11 mouse cellular contexts compared by ENCODE assay signal in the genomic region with DNA sequence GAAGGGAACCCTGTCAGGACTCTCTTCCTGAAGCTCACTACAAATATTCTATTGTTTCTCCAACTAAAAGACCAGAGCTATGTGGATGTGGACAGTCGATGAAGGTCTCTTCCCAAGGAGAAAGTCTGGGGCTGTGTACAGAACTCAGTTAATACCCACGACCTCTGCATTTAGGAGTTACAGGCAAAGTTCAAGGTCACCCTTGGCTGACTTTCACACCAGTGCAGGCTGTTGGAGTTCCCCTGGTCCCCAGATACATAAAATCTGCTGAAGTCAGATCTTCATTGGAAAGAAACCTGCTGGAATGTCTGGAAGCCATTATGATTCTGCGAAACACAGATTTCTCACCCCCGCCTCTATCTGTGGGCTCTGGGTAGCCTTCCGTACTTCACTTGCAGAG. TPM values are rescaled to one million over a fixed set of nuclear protein-coding genes. Genes with fewer than 3 reads are reported as not detected.
DNase-seq lines count a peak whose midpoint lies in the region; ATAC-seq and TF ChIP-seq lines count a peak whose summit lies in the region.
"Had no signal": no experiment of that assay in that cellular context is flagged by ENCODE, and none has a peak within 500 bp of the region (broad histone marks: within the 10 kb centered on the region; RNA-seq: fewer than 3 reads in every experiment).

No protein-coding gene starts in this region.

- no peak overlapping the region for H3K9ac ChIP-seq in heart, embryonic 15.5 days
- no peak overlapping the region for H3K9ac ChIP-seq in kidney, embryonic 16.5 days (replicated peaks; ENCODE audit: low read length)
- H3K9ac ChIP-seq in kidney, embryonic 14.5 days (ENCODE audit: low read depth, low read length), result no peak overlapping the region
- no peak overlapping the region for H3K9ac ChIP-seq in limb, embryonic 14.5 days (ENCODE audit: low read depth, low read length, severe bottlenecking)
- H3K9ac ChIP-seq: limb, embryonic 15.5 days had no signal

- 0 out of 2 replicates have a peak overlapping the region, but pooled peaks have one; percentile 3 for H3K27ac ChIP-seq in heart, embryonic 15.5 days
- peak overlapping the region; percentile 43; the same call in 1 of the 2 replicates for H3K27ac ChIP-seq in kidney, embryonic 16.5 days (ENCODE audit: low read length)
- no peak overlapping the region for H3K27ac ChIP-seq in kidney, embryonic 14.5 days (ENCODE audit: low read depth, low read length)
- H3K27ac ChIP-seq in brown adipose tissue, adult 24 weeks (replicated peaks; ENCODE audit: low read depth, low read length), result peak overlapping the region; percentile 83
- 0 out of 2 replicates have a peak overlapping the region, but pooled peaks have one; percentile 21 for H3K27ac ChIP-seq in limb, embryonic 14.5 days (replicated peaks; ENCODE audit: low read depth, low read length)
- H3K27ac ChIP-seq: limb, embryonic 15.5 days had no signal

- no peak for ATAC-seq in heart, embryonic 15.5 days (replicated peaks; ENCODE audit: insufficient number of reproducible peaks, insufficient read depth, low FRiP score, low read depth)
- no peak for ATAC-seq in kidney, embryonic 16.5 days (ENCODE audit: low FRiP score, low TSS enrichment)
- no peak for ATAC-seq in kidney, embryonic 14.5 days (ENCODE audit: low FRiP score, low TSS enrichment)
- no peak; the same call in 1 of the 2 replicates for ATAC-seq in limb, embryonic 14.5 days (ENCODE audit: low FRiP score, low read depth)

- no peaks in the 10 kb centered on the region for H3K36me3 ChIP-seq in heart, embryonic 15.5 days
- H3K36me3 ChIP-seq in kidney, embryonic 16.5 days (ENCODE audit: insufficient read depth, low read length), result no peaks in the 10 kb centered on the region
- H3K36me3 ChIP-seq in kidney, embryonic 14.5 days (ENCODE audit: control insufficient read depth, insufficient read depth, low read length), result no peaks in the 10 kb centered on the region
- H3K36me3 ChIP-seq in limb, embryonic 14.5 days (ENCODE audit: control insufficient read depth, insufficient read depth, low read length), result no peaks in the 10 kb centered on the region; the same call in 1 of the 2 replicates
- H3K36me3 ChIP-seq: limb, embryonic 15.5 days had no signal

- no peaks in the 10 kb centered on the region for H3K27me3 ChIP-seq in heart, embryonic 15.5 days
- H3K27me3 ChIP-seq in kidney, embryonic 16.5 days (ENCODE audit: insufficient read depth, low read length), result no peaks in the 10 kb centered on the region
- no peaks in the 10 kb centered on the region for H3K27me3 ChIP-seq in kidney, embryonic 14.5 days (ENCODE audit: control insufficient read depth, insufficient read depth, low read length)
- no peaks in the 10 kb centered on the region for H3K27me3 ChIP-seq in limb, embryonic 14.5 days (ENCODE audit: control insufficient read depth, insufficient read depth, low read length)
- H3K27me3 ChIP-seq: limb, embryonic 15.5 days; megakaryocyte, embryonic 14.5 days had no signal

- DNase-seq in heart, adult 11 months, result no peak
- peak; percentile 22 for DNase-seq in limb, embryonic 14.5 days (ENCODE audit: low spot score)
- DNase-seq in right cerebral cortex, postnatal 36 days (ENCODE audit: low spot score in 2 of 2), result no peak
- DNase-seq: cerebellum, adult 11-12 months; right cerebral cortex, adult 18-20 months had no signal

- no peak overlapping the region for H3K4me2 ChIP-seq in heart, embryonic 15.5 days
- H3K4me2 ChIP-seq in kidney, embryonic 16.5 days (replicated peaks; ENCODE audit: low read depth, low read length), result no peak overlapping the region
- no peak overlapping the region for H3K4me2 ChIP-seq in kidney, embryonic 14.5 days (replicated peaks; ENCODE audit: low read depth, low read length)
- H3K4me2 ChIP-seq in limb, embryonic 14.5 days (replicated peaks; ENCODE audit: low read depth, low read length, severe bottlenecking), result no peak overlapping the region
- H3K4me2 ChIP-seq: limb, embryonic 15.5 days had no signal

- no peaks in the 10 kb centered on the region for H3K9me3 ChIP-seq in heart, embryonic 15.5 days (replicated peaks)
- no peaks in the 10 kb centered on the region for H3K9me3 ChIP-seq in kidney, embryonic 16.5 days (ENCODE audit: low read length)
- H3K9me3 ChIP-seq in kidney, embryonic 14.5 days (ENCODE audit: control insufficient read depth, low read length), result no peaks in the 10 kb centered on the region
- H3K9me3 ChIP-seq in limb, embryonic 14.5 days (ENCODE audit: control insufficient read depth, low read length), result no peaks in the 10 kb centered on the region
- H3K9me3 ChIP-seq: limb, embryonic 15.5 days; megakaryocyte, embryonic 14.5 days had no signal

- H3K4me3 ChIP-seq in heart, embryonic 15.5 days, result no peak overlapping the region
- H3K4me3 ChIP-seq in kidney, embryonic 16.5 days (ENCODE audit: low read length), result no peak overlapping the region
- no peak overlapping the region for H3K4me3 ChIP-seq in kidney, embryonic 14.5 days (ENCODE audit: low read length)
- no peak overlapping the region for H3K4me3 ChIP-seq in brown adipose tissue, adult 24 weeks (ENCODE audit: insufficient read depth, low read depth, low read length)
- no peak overlapping the region for H3K4me3 ChIP-seq in limb, embryonic 14.5 days (replicated peaks; ENCODE audit: low read length)
- H3K4me3 ChIP-seq: limb, embryonic 15.5 days; megakaryocyte, embryonic 14.5 days had no signal

- H3K4me1 ChIP-seq in heart, embryonic 15.5 days (replicated peaks), result peaks cover 47% of the 10 kb centered on the region
- peaks cover 41% of the 10 kb centered on the region for H3K4me1 ChIP-seq in kidney, embryonic 16.5 days (ENCODE audit: insufficient read depth, low read length)
- peaks cover 32% of the 10 kb centered on the region for H3K4me1 ChIP-seq in kidney, embryonic 14.5 days (ENCODE audit: control insufficient read depth, insufficient read depth, low read length)
- peaks cover 50% of the 10 kb centered on the region for H3K4me1 ChIP-seq in brown adipose tissue, adult 24 weeks (ENCODE audit: control insufficient read depth, insufficient read depth, insufficient read length, low read length)
- peaks cover 40% of the 10 kb centered on the region for H3K4me1 ChIP-seq in limb, embryonic 14.5 days (ENCODE audit: control insufficient read depth, insufficient read depth, low read length)

- TF ChIP-seq POLR2A in limb, embryonic 14.5 days (IDR thresholded peaks at IDR 0.05; ENCODE audit: borderline replicate concordance, extremely low read depth, insufficient read depth, insufficient read length), result no peak

- WGBS in heart, embryonic 15.5 days, result 65% methylated on average over 5 of the region's 5 CpGs
- WGBS in kidney, embryonic 16.5 days, result 77% methylated on average over 5 of the region's 5 CpGs
- WGBS in kidney, embryonic 14.5 days, result 78% methylated on average over 5 of the region's 5 CpGs
- 44% methylated on average over 5 of the region's 5 CpGs for WGBS in limb, embryonic 14.5 days

RNA-seq across cellular contexts. Expression of gene Jmjd1c, which starts 44.5 kb away (rescaled TPM):
- 33.3 and 33.5 TPM in 2 replicates for polyA plus RNA-seq in heart, embryonic 15.5 days (2015; fragmentation: Nextera tagmentation; extraction: Ambion mirVana)
- 30.5 and 33.7 TPM in 2 replicates for polyA plus RNA-seq in kidney, embryonic 16.5 days (2015; fragmentation: Nextera tagmentation; extraction: Ambion mirVana)
- 51.1 and 54.9 TPM in 2 replicates for polyA plus RNA-seq in kidney, embryonic 14.5 days (2014; fragmentation: Nextera tagmentation; extraction: Ambion mirVana)
- 8.4 and 12.7 TPM in 2 replicates for polyA plus RNA-seq in brown adipose tissue, adult 24 weeks (2012; ENCODE audit: insufficient read depth, insufficient read length, missing spikeins)
- 29.1 and 34.5 TPM in 2 replicates for polyA plus RNA-seq in limb, embryonic 14.5 days (2012; rRNA removed)
- 52.2 and 55.8 TPM in 2 replicates for polyA plus RNA-seq in limb, embryonic 14.5 days (2014; fragmentation: Nextera tagmentation; extraction: Ambion mirVana)

RNA-seq across cellular contexts. Expression of gene Reep3, which starts 45.3 kb away (rescaled TPM):
- 30.6 and 31.5 TPM in 2 replicates for polyA plus RNA-seq in heart, embryonic 15.5 days (2015; fragmentation: Nextera tagmentation; extraction: Ambion mirVana)
- 41.6 and 51.0 TPM in 2 replicates for polyA plus RNA-seq in kidney, embryonic 16.5 days (2015; fragmentation: Nextera tagmentation; extraction: Ambion mirVana)
- 43.5 and 50.6 TPM in 2 replicates for polyA plus RNA-seq in kidney, embryonic 14.5 days (2014; fragmentation: Nextera tagmentation; extraction: Ambion mirVana)
- 32.0 and 42.6 TPM in 2 replicates for polyA plus RNA-seq in brown adipose tissue, adult 24 weeks (2012; ENCODE audit: insufficient read depth, insufficient read length, missing spikeins)
- 35.0 and 39.9 TPM in 2 replicates for polyA plus RNA-seq in limb, embryonic 14.5 days (2012; rRNA removed)
- polyA plus RNA-seq in limb, embryonic 14.5 days (2014; fragmentation: Nextera tagmentation; extraction: Ambion mirVana), result 41.3 and 43.6 TPM in 2 replicates
